Mouse (Mus musculus) forebrain, embryonic 10.5 days (tissue): ENCODE results near the gene Pcgf2. TPM values are rescaled to one million over a fixed set of nuclear protein-coding genes. Genes with fewer than 3 reads are reported as not detected.

Experiments
- DNase-seq: peaks from one replicate; pipeline ENCODE4 v3.0.0-alpha.2; 2017; ENCODE audit warnings: low spot score; ENCODE audit errors: extremely low spot score
- H3K27ac ChIP-seq: fragments of 300-500 bp; sonication (generic); 2 replicates; pipeline ENCODE4 v1.5.1; 2016; ENCODE audit warnings: mild to moderate bottlenecking
- H3K27me3 ChIP-seq: fragments of 300-500 bp; sonication (generic); 2 replicates; pipeline ENCODE4 v1.6.1; 2016; ENCODE audit warnings: mild to moderate bottlenecking; ENCODE audit not compliant: poor library complexity, severe bottlenecking
- H3K36me3 ChIP-seq: fragments of 300-500 bp; sonication (generic); replicated peaks from 2 replicates; pipeline ENCODE4 v1.6.1; 2016; ENCODE audit warnings: mild to moderate bottlenecking, moderate library complexity
- H3K4me1 ChIP-seq: fragments of 300-500 bp; sonication (generic); 2 replicates; pipeline ENCODE4 v1.6.1; 2016
- H3K4me3 ChIP-seq: fragments of 300-500 bp; sonication (generic); 2 replicates; pipeline ENCODE4 v1.5.1; 2016; ENCODE audit warnings: mild to moderate bottlenecking, moderate library complexity
- H3K9me3 ChIP-seq: fragments of 300-500 bp; sonication (generic); 2 replicates; pipeline ENCODE4 v1.6.1; 2016; ENCODE audit warnings: mild to moderate bottlenecking, moderate library complexity
- WGBS: fragments of 180-500 bp; shearing (Covaris S2); methylation state at CpG from one replicate; pipeline ENCODE4 v1.1.7; 2016; 5-methylcytosine and 5-hydroxymethylcytosine counted together
- polyA plus RNA-seq: library from polyadenylated mRNA; unstranded; fragments of >200 nt; fragmentation: Nextera tagmentation; extraction: Ambion mirVana; gene quantifications from 2 replicates; pipeline ENCODE4 v1.2.1, GENCODE M21; 2016

Pcgf2 gene
- polyA plus RNA-seq, 1 experiment from 2014 or later, result 18.4 TPM

DNA sequence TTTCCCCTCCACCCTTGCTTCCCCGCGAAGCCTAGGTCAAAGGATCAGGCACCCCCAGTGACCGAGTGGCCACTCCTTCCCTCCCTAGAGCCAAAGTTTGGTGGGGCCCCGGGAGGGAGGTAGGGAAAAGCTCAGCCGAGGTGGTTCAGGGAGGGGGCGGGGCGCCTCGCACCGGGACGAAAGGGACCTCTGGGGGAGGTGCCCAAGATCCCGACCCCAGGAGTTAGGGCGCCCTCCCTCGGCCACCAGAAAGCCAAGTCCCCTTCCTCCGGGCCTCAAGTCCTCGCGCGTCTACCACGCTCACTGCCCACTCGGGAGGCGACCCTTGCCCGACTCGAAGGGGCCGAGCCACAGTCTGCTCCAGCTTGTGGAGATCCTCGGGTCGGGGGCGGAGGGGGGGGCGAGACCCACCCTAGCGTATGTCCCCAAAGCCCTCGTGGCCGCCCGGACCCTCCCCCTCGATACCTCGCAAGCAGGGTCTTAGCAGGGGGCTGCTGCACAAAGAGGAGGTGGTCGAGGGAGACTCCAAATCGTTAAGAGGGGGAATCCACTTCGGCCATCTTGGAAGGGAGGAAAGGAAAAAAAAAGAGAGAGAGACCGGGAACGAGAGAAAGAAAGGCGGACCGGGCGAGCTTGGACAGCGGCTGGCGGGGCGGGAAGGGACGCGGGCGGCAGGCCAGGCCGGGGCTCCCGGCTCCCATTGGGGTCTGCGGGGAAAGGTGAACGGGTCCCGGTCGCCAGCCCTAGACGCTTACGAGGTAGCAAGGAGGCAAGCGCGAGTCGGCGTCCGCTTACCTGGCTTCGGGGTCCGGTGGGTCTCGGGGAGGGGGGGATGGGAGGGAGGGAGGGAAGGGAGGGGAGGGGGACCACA lies 1.3 kb downstream of the Pcgf2 start:
- WGBS, result under 1% methylated on average over 63 of the region's 63 CpGs
- Histone ChIP-seq H3K4me1 (peaks cover 74% of the 10 kb centered on the region), H3K4me3 (peak overlapping the region; percentile 91), H3K27me3 (no peaks in the 10 kb centered on the region), H3K27ac (peak overlapping the region; percentile 100), H3K36me3 (peaks cover 16% of the 10 kb centered on the region), H3K9me3 (no peaks in the 10 kb centered on the region)
- peak; percentile 84 for DNase-seq

DNA sequence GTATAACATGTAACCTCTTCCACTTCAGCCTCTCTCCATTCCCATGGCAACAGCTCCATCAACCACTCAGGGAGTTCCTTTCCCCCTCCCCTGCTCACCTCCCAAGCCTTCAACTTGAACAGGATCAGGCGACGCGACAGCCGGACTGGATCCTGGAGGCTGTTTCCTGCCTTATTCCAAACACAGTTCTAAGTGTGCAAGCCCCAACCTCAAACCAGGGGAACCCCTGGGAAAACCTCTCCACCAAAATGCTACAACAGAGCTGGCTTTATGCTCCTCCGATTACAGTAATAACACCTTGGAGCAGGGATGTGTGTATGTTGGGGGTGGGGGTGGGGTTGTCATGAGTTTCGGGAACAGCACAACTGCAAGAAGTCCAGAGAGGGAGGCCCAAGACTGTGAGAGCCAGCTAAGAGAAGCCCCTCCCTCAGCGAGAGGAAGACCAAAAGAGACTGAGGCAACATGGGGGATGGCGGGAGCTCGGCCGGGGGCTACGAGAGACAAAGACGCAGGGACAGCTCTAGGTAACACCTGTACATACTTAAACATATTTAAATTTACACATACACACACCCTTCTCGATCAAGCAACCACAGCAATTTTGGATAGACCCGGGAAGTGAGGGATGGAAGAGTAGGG lies 2.3 kb downstream of the Pcgf2 start:
- H3K4me1 ChIP-seq, result peaks cover 77% of the 10 kb centered on the region
- 2% methylated on average over 14 of the region's 14 CpGs for WGBS

DNA sequence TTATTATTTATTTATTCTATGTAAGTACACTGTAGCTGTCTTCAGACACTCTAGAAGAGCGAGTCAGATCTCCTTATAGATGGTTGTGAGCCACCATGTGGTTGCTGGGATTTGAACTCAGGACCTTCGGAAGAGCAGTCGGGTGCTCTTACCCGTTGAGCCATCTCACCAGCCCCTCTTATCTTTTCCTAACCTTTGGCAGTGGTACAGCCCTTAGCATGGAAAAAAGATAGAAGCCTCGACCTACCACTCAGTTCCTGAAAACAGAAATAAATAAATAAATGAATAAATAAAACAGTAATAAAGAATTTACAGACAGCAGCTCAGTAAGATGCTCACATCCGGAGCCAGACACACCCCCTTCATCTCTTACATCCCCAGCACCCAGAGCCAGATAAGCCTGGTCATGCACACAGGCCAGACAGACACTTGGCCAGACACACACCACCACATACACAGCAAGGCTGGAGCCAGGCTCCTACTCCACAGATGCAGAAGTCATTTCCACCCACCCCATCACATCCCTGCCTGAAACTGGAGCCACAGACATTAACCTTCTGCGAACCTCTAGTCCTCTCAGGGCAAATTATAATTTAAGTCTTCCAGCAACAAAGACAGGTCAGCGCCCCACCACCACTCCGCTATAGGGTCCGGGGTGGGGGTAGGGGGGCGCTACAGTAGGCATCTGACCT lies 3.0 kb downstream of the Pcgf2 start:
- Histone ChIP-seq H3K27ac (peak overlapping the region; percentile 100), H3K4me1 (peaks cover 77% of the 10 kb centered on the region), H3K36me3 (peaks cover 32% of the 10 kb centered on the region), H3K27me3 (no peaks in the 10 kb centered on the region), H3K4me3 (peak overlapping the region; percentile 91), H3K9me3 (no peaks in the 10 kb centered on the region)
- 66% methylated on average over 11 of the region's 11 CpGs for WGBS
- DNase-seq, result no peak

More for the DNA sequence above, 2.3 kb downstream of the Pcgf2 start:
- DNase-seq, result peak; percentile 54
- Histone ChIP-seq H3K27ac (peak overlapping the region; percentile 100), H3K36me3 (peaks cover 25% of the 10 kb centered on the region), H3K4me3 (peak overlapping the region; percentile 91), H3K9me3 (no peaks in the 10 kb centered on the region), H3K27me3 (no peaks in the 10 kb centered on the region)

DNA sequence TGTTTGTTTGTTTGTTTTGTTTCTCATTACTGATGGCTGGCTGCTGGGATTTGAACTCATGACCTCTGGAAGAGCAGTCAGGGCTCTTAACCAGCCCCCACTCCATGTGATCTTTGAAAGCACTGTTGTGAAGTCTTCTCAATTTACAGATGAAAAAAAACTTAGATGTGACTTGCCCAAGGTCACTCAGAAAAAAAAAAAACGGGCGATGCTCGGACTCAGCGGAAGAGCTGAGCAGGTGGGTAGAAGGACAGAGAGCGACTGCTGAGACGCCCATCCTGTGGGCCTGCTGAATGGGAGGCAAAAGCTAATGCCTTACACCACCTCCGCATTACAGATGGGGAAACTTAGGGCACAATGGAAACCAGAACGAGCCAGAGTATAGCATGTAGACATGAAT lies 3.6 kb downstream of the Pcgf2 start:
- Histone ChIP-seq H3K4me3 (peak overlapping the region; percentile 91; the same call in 1 of the 2 replicates), H3K4me1 (peaks cover 71% of the 10 kb centered on the region), H3K9me3 (no peaks in the 10 kb centered on the region), H3K27ac (no peak overlapping the region), H3K27me3 (no peaks in the 10 kb centered on the region), H3K36me3 (peaks cover 39% of the 10 kb centered on the region)
- WGBS, result 63% methylated on average over 8 of the region's 8 CpGs
- no peak for DNase-seq

DNA sequence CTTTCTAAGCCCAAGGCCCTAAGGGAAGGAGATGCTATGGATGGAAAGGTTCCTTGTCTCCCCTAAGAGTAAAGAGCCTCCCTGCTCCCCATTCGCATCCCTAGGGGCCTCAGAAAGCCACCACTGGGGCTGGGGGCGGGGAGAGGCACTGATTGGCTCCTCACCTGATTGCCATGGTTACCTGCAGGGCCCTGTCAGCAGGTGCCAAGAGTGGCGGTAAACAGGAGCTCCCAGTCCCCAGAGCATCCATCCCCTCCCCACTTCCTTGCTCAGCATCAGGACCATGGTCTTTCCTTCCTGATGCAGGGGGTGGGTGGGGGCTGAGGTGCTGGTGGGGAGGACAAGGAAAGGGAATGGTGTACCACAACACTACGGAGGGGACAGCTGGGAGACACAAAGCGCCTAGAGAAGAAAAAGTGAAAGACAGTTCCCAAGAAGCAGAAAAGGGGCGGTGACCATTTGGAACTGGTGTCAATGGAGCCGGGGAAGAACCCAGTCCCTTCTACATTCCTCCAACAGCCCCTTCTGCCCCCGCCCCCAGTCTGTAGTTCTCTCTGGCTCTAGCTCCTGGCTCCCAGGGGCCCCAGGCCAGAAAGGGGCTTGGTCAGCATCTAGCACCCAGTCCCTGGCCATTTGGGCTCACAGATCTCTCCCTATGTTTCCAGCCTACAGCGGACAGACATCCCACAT lies 4.4 kb downstream of the Pcgf2 start:
- peaks cover 63% of the 10 kb centered on the region for H3K4me1 ChIP-seq
- peak overlapping the region; percentile 76 for H3K27ac ChIP-seq
- peaks cover 47% of the 10 kb centered on the region for H3K36me3 ChIP-seq
- no peaks in the 10 kb centered on the region for H3K9me3 ChIP-seq
- peak overlapping the region; percentile 39 for H3K4me3 ChIP-seq
- 22% methylated on average over 9 of the region's 9 CpGs for WGBS
- DNase-seq, result no peak
- no peaks in the 10 kb centered on the region for H3K27me3 ChIP-seq

DNA sequence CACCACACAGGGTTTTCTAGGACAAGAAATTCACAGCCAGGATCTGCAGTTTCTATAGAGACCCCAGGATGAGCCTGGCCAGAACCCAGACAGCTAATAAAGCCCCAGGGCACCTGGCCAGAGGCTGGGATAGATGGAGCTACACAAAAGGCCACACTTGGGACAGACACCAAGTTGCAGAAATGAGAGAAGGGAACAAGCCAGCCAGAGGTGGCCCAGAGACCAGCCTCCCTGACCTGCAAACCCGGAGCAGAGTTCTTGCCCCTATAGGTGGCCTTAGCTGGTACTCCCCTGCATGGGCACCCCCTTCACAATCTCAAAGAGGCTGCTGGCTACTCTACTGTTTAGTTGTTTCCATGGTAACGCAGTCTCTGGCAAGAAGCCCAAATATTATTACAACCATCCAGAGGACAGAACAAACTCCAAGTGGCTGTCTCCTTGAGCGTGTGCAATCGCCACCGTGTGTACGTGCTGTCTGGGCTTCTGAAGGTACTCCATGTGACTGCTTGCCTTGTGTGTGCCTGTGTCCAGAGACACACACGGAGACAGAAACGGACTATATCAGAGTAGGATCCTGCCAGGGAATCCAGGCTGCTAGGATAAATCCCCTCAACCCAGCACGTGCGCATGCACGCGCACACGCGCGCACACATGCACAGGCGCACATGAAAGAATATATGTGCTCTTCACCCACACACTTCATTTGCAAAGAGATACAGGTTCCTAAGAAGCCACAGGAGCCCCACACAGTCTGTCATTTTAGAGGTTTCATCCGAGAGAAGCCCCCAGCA lies 5.2 kb downstream of the Pcgf2 start:
- H3K4me1 ChIP-seq, result peaks cover 57% of the 10 kb centered on the region
- peak overlapping the region; percentile 39 for H3K4me3 ChIP-seq
- 62% methylated on average over 17 of the region's 17 CpGs for WGBS
- DNase-seq, result peak; percentile 29
- no peaks in the 10 kb centered on the region for H3K27me3 ChIP-seq
- peaks cover 54% of the 10 kb centered on the region for H3K36me3 ChIP-seq
- H3K9me3 ChIP-seq, result no peaks in the 10 kb centered on the region
- H3K27ac ChIP-seq, result peak overlapping the region; percentile 76

DNA sequence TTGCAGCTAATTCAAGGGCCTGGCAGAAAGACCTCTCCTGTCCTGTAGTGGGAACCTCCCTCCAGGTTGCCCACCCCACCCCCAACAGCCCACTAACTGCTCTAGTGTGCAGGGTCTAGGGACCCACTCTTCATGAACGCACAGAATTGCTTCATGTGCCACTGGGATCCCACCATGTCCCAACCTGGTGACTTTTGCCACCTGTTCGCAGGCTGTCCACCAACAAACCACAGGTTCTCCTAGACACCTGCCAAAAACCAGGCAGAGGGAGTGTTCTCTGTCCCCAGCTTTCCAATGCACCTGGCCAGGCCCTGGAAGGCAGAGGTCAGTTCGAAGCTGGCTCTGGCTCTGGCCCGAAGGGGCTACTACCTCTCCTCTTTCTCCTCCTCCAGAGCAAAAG lies 5.9 kb downstream of the Pcgf2 start:
- peak overlapping the region; percentile 76; the same call in 1 of the 2 replicates for H3K27ac ChIP-seq
- H3K4me3 ChIP-seq, result peak overlapping the region; percentile 39; the same call in 1 of the 2 replicates
- no peak for DNase-seq
- WGBS, result 91% methylated on average over 4 of the region's 4 CpGs
- H3K27me3 ChIP-seq, result no peaks in the 10 kb centered on the region
- peaks cover 60% of the 10 kb centered on the region for H3K4me1 ChIP-seq
- no peaks in the 10 kb centered on the region for H3K9me3 ChIP-seq
- H3K36me3 ChIP-seq, result peaks cover 60% of the 10 kb centered on the region

DNA sequence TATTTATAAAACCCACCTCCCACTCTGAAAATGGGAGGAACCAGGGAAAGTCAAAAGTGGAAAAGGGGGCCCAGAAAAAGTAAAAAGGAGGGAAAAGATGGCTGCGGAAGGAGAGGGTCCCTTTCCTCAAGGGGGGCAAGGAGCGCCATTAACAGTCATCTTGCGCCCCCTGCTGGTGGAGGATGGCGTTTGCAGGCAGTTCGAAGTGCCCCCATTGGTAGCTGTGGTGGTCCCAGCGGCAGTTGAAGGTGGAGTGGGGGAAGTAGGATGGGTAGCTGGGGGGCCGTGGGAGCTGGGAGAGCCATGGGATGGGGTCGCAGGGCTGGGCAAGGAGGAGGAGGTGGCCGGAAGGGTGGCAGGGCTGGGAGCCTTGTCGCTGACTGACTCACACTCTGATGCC lies 10.4 kb downstream of the Pcgf2 start:
- peaks cover 49% of the 10 kb centered on the region for H3K4me1 ChIP-seq
- peak overlapping the region; percentile 18 for H3K4me3 ChIP-seq
- 36% methylated on average over 10 of the region's 10 CpGs for WGBS
- H3K27me3 ChIP-seq, result 0 out of 2 replicates have a peak, but pooled peaks cover 3% of the 10 kb centered on the region
- H3K27ac ChIP-seq, result no peak overlapping the region
- peaks cover 78% of the 10 kb centered on the region for H3K36me3 ChIP-seq
- no peaks in the 10 kb centered on the region for H3K9me3 ChIP-seq
- peak; percentile 81 for DNase-seq

DNA sequence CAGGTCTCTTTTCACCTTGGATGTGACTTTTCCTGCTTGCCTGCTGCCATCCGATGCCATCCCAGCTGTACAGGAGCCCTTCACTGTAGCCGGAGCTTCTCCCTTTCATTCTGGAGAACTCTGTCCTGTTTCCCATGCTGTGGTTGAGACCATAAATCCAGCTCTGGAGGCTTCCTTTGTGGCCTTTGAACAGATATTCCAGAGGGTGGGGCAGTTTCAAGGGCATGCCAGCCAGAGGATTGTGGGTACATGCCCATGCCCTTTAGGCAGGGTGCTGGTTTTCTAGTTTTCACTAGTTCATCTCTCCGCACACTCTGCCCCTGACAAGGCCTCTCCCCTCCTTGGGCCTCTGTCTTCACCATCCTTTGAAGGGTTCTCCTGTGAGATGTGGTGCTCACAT lies 13.2 kb downstream of the Pcgf2 start:
- H3K27me3 ChIP-seq, result 0 out of 2 replicates have a peak, but pooled peaks cover 3% of the 10 kb centered on the region
- 88% methylated on average over 3 of the region's 3 CpGs for WGBS
- H3K4me1 ChIP-seq, result peaks cover 42% of the 10 kb centered on the region
- no peak for DNase-seq
- H3K4me3 ChIP-seq, result 0 out of 2 replicates have a peak overlapping the region, but pooled peaks have one; percentile 56
- H3K9me3 ChIP-seq, result no peaks in the 10 kb centered on the region
- H3K36me3 ChIP-seq, result peaks cover 72% of the 10 kb centered on the region
- H3K27ac ChIP-seq, result 0 out of 2 replicates have a peak overlapping the region, but pooled peaks have one; percentile 20

DNA sequence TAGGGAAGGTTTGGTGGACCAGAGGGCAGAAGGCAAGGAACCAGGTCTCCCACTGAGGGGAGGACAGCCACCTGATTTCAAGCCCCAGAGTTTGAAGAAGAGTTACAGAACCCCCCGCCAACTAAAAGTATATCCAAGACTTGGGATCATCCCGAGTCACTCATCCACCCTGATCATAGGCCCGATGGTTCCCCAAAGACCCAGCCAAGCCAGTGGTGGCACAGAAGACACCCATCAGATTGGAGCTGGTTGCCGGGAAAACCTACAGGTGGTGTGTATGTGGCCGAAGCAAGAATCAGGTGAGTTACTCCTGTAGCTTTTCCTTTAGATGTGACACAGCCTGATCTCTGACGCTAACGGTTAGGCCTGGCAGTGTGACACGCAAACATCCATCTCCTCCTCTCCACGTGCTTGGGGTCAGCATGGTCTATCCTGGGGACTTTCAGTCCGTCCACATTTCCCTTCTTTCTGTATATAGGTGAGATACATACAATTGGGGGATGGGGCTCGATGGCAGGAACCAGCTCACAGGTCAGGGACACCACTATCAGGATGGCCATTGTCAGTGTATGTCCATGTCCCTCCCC lies 13.9 kb downstream of the Pcgf2 start:
- DNase-seq, result no peak
- Histone ChIP-seq H3K27ac (peak overlapping the region; percentile 60; the same call in 1 of the 2 replicates), H3K36me3 (peaks cover 72% of the 10 kb centered on the region), H3K27me3 (0 out of 2 replicates have a peak, but pooled peaks cover 3% of the 10 kb centered on the region), H3K4me1 (peaks cover 45% of the 10 kb centered on the region), H3K4me3 (peak overlapping the region; percentile 56), H3K9me3 (no peaks in the 10 kb centered on the region)
- WGBS, result 70% methylated on average over 11 of the region's 11 CpGs

DNA sequence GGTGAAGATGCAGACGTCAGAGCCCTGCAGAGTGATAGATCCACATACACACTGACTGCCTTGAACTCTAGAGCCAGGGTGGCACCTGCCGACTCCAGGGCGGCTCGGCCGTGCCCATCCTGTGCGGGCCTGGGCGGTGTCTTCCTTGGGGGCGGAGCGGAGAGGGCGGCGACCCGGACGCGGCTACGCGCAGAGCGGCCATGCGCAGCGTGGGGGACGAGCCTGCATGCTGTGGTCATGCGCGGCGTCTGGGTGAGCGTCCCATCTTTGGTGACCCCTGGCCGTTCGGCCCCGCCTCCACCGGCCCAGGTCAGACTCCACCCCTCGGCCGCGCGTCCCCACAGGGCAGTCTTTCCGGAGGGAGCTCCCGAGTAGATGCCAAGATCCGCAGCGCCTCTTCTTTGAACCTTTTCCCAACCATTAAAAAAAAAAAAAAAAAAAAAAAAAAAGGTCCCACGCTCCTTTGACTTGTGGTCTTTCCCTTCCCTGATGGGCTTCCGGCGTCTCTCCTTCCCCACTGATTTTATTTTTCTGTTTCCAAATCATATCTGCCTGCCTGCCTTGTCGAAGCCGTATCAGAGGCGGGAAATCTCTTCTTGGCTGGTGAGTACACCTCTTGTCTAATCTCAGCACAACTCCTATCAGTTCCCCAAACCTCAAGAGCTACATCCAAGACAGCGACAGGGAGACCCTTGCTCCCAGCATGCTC lies 14.5 kb downstream of the Pcgf2 start, which contains the start of gene Cisd3:
Gene Cisd3 (plus strand): TSS at position 214 of the 709 bp plus-strand sequence.
- Histone ChIP-seq H3K4me1 (peaks cover 46% of the 10 kb centered on the region), H3K36me3 (peaks cover 71% of the 10 kb centered on the region), H3K4me3 (peak within 1 kb of the TSS; percentile 56), H3K27ac (peak within 1 kb of the TSS; percentile 77), H3K9me3 (no peaks in the 10 kb centered on the region), H3K27me3 (0 out of 2 replicates have a peak, but pooled peaks cover 3% of the 10 kb centered on the region)
- DNase-seq, result peak; percentile 81
- under 1% methylated on average over 42 of the region's 43 CpGs for WGBS
